Mouse (Mus musculus) neural tube, embryonic 11.5 days (tissue): ENCODE measurements around the gene Coro7. TPM values are rescaled to one million over a fixed set of nuclear protein-coding genes. Genes with fewer than 3 reads are reported as not detected.
"Not testable (repeated sequence)": the region's sequence is repeated elsewhere in the genome, so short reads cannot be mapped to it uniquely, and the experiment has no call there.

Experiments
- ATAC-seq: fragments of 200-750 bp; cut with Nextera tagmentation; 2 replicates; pipeline ENCODE4 v1.8.0; 2017; ENCODE audit warnings: moderate number of reproducible peaks, mild to moderate bottlenecking, moderate TSS enrichment, moderate library complexity; ENCODE audit not compliant: insufficient read depth, low FRiP score, low TSS enrichment
- DNase-seq: peaks from one replicate; pipeline ENCODE4 v3.0.0-alpha.2; 2015; ENCODE audit warnings: low spot score
- H3K27ac ChIP-seq: fragments of 300-500 bp; sonication (generic); 2 replicates; pipeline ENCODE4 v1.5.1; 2014; ENCODE audit warnings: low read depth, mild to moderate bottlenecking, low read length
- H3K27me3 ChIP-seq: fragments of 300-500 bp; sonication (generic); 2 replicates; pipeline ENCODE4 v1.6.1; 2014; ENCODE audit warnings: mild to moderate bottlenecking, low read length, mixed read lengths; ENCODE audit not compliant: control insufficient read depth, insufficient read depth
- H3K36me3 ChIP-seq: fragments of 300-500 bp; sonication (generic); 2 replicates; pipeline ENCODE4 v1.6.1; 2014; ENCODE audit warnings: mild to moderate bottlenecking, low read length, moderate library complexity, mixed read lengths; ENCODE audit not compliant: control insufficient read depth, insufficient read depth
- H3K4me1 ChIP-seq: fragments of 300-500 bp; sonication (generic); 2 replicates; pipeline ENCODE4 v1.6.1; 2014; ENCODE audit warnings: low read length, mixed read lengths; ENCODE audit not compliant: control insufficient read depth, insufficient read depth
- H3K4me2 ChIP-seq: fragments of 300-500 bp; sonication (generic); 2 replicates; pipeline ENCODE4 v1.6.1; 2014; ENCODE audit warnings: low read depth, mild to moderate bottlenecking, moderate library complexity
- H3K4me3 ChIP-seq: fragments of 300-500 bp; sonication (generic); 2 replicates; pipeline ENCODE4 v1.5.1; 2014; ENCODE audit warnings: low read depth, low read length
- H3K9ac ChIP-seq: fragments of 300-500 bp; sonication (generic); 2 replicates; pipeline ENCODE4 v1.6.1; 2014; ENCODE audit warnings: mild to moderate bottlenecking, low read length
- H3K9me3 ChIP-seq: fragments of 300-500 bp; sonication (generic); 2 replicates; pipeline ENCODE4 v1.6.1; 2016; ENCODE audit warnings: low read length; ENCODE audit not compliant: control insufficient read depth
- WGBS: fragments of 180-500 bp; shearing (Covaris S2); extraction: QIAGEN DNeasy Blood & Tissue Kit; methylation state at CpG from one replicate; pipeline ENCODE4 v1.1.7; 2014; 5-methylcytosine and 5-hydroxymethylcytosine counted together
- polyA plus RNA-seq: library from polyadenylated mRNA; unstranded; fragments of >200 nt; fragmentation: Nextera tagmentation; extraction: Ambion mirVana; gene quantifications from 2 replicates; pipeline ENCODE4 v1.2.1, GENCODE M21; 2014

Coro7 gene
- polyA plus RNA-seq, 1 experiment from 2014 or later = 24.8 TPM

GRCm38 (mm10) chr16:4684457-4684791 lies 4.8 kb upstream of the Coro7 start:
- ATAC-seq (no peak), DNase-seq (no peak)
- H3K4me1 ChIP-seq = no peaks in the 10 kb centered on the region; the same call in 1 of the 2 replicates
- 1% methylated on average over 9 of the region's 9 CpGs for WGBS
- no peak overlapping the region for H3K27ac ChIP-seq
- H3K4me3 ChIP-seq = peak overlapping the region; percentile 93
- peak overlapping the region; percentile 77 for H3K4me2 ChIP-seq
- H3K9me3 ChIP-seq = no peaks in the 10 kb centered on the region
- peak overlapping the region; percentile 75 for H3K9ac ChIP-seq
- no peaks in the 10 kb centered on the region for H3K27me3 ChIP-seq
- peaks cover 5% of the 10 kb centered on the region; the same call in 1 of the 2 replicates for H3K36me3 ChIP-seq

GRCm38 (mm10) chr16:4683581-4684456 lies 4.2 kb upstream of the Coro7 start:
- ATAC-seq (peak; percentile 77), DNase-seq (peak; percentile 95)
- Histone ChIP-seq H3K9ac (peak overlapping the region; percentile 75), H3K9me3 (no peaks in the 10 kb centered on the region), H3K36me3 (peaks cover 2% of the 10 kb centered on the region; the same call in 1 of the 2 replicates), H3K27me3 (no peaks in the 10 kb centered on the region), H3K4me1 (peaks cover 2% of the 10 kb centered on the region; the same call in 1 of the 2 replicates), H3K4me2 (peak overlapping the region; percentile 77), H3K4me3 (peak overlapping the region; percentile 93), H3K27ac (no peak overlapping the region)
- WGBS = under 1% methylated on average over 54 of the region's 54 CpGs

GRCm38 (mm10) chr16:4683193-4683580 lies 3.6 kb upstream of the Coro7 start:
- Histone ChIP-seq H3K27ac (no peak overlapping the region), H3K36me3 (peaks cover 2% of the 10 kb centered on the region; the same call in 1 of the 2 replicates), H3K4me3 (peak overlapping the region; percentile 93), H3K27me3 (no peaks in the 10 kb centered on the region), H3K9me3 (no peaks in the 10 kb centered on the region), H3K4me2 (peak overlapping the region; percentile 77), H3K4me1 (peaks cover 6% of the 10 kb centered on the region; the same call in 1 of the 2 replicates), H3K9ac (peak overlapping the region; percentile 75)
- no peak for ATAC-seq
- DNase-seq = no peak
- WGBS = 35% methylated on average over 9 of the region's 9 CpGs

- H3K27ac ChIP-seq = no peak overlapping the region
- 0 out of 2 replicates have a peak overlapping the region, but pooled peaks have one; percentile 93 for H3K4me3 ChIP-seq
- no peak overlapping the region for H3K9ac ChIP-seq
- ATAC-seq = no peak
- peaks cover 2% of the 10 kb centered on the region; the same call in 1 of the 2 replicates for H3K36me3 ChIP-seq
- 76% methylated on average over 4 of the region's 4 CpGs for WGBS
- no peaks in the 10 kb centered on the region for H3K27me3 ChIP-seq
- no peaks in the 10 kb centered on the region for H3K9me3 ChIP-seq
- DNase-seq = no peak
- peaks cover 6% of the 10 kb centered on the region; the same call in 1 of the 2 replicates for H3K4me1 ChIP-seq
- peak overlapping the region; percentile 77; the same call in 1 of the 2 replicates for H3K4me2 ChIP-seq
These were observed 3.1 kb upstream of the Coro7 start for GRCm38 (mm10) chr16:4682628-4683179.

GRCm38 (mm10) chr16:4680922-4681455 lies 1.4 kb upstream of the Coro7 start:
- WGBS = 89% methylated on average over 3 of the region's 3 CpGs
- DNase-seq, H3K27ac ChIP-seq, H3K36me3 ChIP-seq, H3K27me3 ChIP-seq, H3K4me2 ChIP-seq, H3K4me3 ChIP-seq, ATAC-seq, H3K9ac ChIP-seq, H3K4me1 ChIP-seq, H3K9me3 ChIP-seq: not testable (repeated sequence)

GRCm38 (mm10) chr16:4678080-4678479 lies 1.5 kb downstream of the Coro7 start:
- Histone ChIP-seq H3K9ac (no peak overlapping the region), H3K36me3 (peaks cover 3% of the 10 kb centered on the region; the same call in 1 of the 2 replicates), H3K4me2 (no peak overlapping the region), H3K4me1 (peaks cover 6% of the 10 kb centered on the region; the same call in 1 of the 2 replicates), H3K9me3 (no peaks in the 10 kb centered on the region), H3K27me3 (no peaks in the 10 kb centered on the region), H3K27ac (no peak overlapping the region), H3K4me3 (no peak overlapping the region)
- DNase-seq (no peak), ATAC-seq (no peak)
- 88% methylated on average over 5 of the region's 5 CpGs for WGBS

GRCm38 (mm10) chr16:4676836-4677235 lies 2.7 kb downstream of the Coro7 start:
- no peaks in the 10 kb centered on the region for H3K9me3 ChIP-seq
- 95% methylated on average over 5 of the region's 5 CpGs for WGBS
- peaks cover 3% of the 10 kb centered on the region; the same call in 1 of the 2 replicates for H3K36me3 ChIP-seq
- H3K9ac ChIP-seq = no peak overlapping the region
- H3K27me3 ChIP-seq = no peaks in the 10 kb centered on the region
- ATAC-seq = no peak
- DNase-seq = no peak
- H3K27ac ChIP-seq = no peak overlapping the region
- H3K4me3 ChIP-seq = no peak overlapping the region
- H3K4me2 ChIP-seq = no peak overlapping the region
- H3K4me1 ChIP-seq = 0 out of 2 replicates have a peak, but pooled peaks cover 6% of the 10 kb centered on the region

- Histone ChIP-seq H3K27me3 (no peaks in the 10 kb centered on the region), H3K4me2 (no peak overlapping the region), H3K4me3 (no peak overlapping the region), H3K9ac (no peak overlapping the region), H3K4me1 (0 out of 2 replicates have a peak, but pooled peaks cover 6% of the 10 kb centered on the region), H3K27ac (no peak overlapping the region), H3K9me3 (no peaks in the 10 kb centered on the region), H3K36me3 (peaks cover 3% of the 10 kb centered on the region; the same call in 1 of the 2 replicates)
- ATAC-seq (no peak), DNase-seq (no peak)
- WGBS = 89% methylated on average over 4 of the region's 4 CpGs
These were observed 5.5 kb downstream of the Coro7 start for GRCm38 (mm10) chr16:4674091-4674490.
